Mouse (Mus musculus) layer of hippocampus, adult 2 months (tissue): Measurements from ENCODE around the gene Pex14. TPM values are rescaled to one million over a fixed set of nuclear protein-coding genes. Genes with fewer than 3 reads are reported as not detected.

Experiments used
- DNase-seq, 2 experiments: peaks; one replicate each; pipeline ENCODE4 v3.0.0; 2022; ENCODE audit warnings: low spot score in 2 of 2
- H3K27ac ChIP-seq: fragments of 200-600 bp; 2 replicates; pipeline ENCODE4 v1.8.1; 2022
- H3K4me3 ChIP-seq: fragments of 200-600 bp; 2 replicates; pipeline ENCODE4 v1.8.1; 2022; ENCODE audit warnings: mild to moderate bottlenecking
- CTCF ChIP-seq: fragments of 200-600 bp; conservative IDR thresholded peaks from 2 replicates; pipeline ENCODE4 v1.8.1; 2022; ENCODE audit warnings: antibody characterized with exemption, mild to moderate bottlenecking, moderate library complexity
- total RNA-seq, 2 experiments: library from RNA; stranded (reverse); gene quantifications; 2 replicates each; pipeline ENCODE4 v1.2.3; 2021

Gene Pex14
- total RNA-seq, 2 experiments from 2014 or later = 47.8 to 48.5 TPM

DNA sequence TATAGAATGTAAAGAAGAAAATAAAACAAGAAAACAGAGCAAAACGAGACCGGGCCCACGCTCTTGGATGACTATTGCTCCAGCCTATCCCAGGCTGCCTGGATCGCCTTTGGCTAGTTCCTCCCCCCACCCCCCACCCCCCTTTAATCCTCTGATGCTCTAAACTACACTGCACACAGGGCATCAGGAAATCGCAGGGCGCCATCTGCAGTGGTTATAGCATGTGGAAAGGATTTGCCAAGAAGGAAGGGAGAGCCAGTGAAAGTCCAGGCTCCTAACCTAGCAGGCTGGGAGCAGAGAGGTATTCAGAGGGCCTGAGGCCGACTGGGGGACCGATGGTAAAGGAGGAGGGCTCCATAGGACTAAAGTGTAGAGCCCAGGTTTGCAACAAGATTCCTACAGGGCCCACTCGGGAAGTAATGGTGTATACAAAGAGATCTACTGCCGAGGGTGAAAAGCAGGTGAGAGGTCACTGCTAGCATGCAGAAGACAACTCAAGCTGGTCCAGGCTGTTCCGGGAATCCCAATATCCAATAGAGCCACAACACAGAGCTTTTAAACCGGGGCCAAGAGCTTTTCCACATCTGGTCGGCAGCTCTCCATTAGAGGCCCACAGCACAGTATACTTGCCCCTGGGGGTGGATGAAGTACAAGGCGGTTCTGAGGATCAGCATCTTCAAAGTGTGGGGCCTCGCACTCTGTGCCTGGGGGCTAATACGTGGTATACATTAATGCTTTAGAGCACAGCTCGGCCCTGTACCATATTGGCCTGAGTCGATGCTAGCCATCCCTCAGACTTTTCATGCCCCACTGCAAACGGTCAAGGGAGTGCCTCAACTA lies 114.8 kb downstream of the Pex14 start:
- TF ChIP-seq CTCF = no peak
- DNase-seq = no peak
- Histone ChIP-seq H3K27ac (no peak overlapping the region), H3K4me3 (no peak overlapping the region)

DNA sequence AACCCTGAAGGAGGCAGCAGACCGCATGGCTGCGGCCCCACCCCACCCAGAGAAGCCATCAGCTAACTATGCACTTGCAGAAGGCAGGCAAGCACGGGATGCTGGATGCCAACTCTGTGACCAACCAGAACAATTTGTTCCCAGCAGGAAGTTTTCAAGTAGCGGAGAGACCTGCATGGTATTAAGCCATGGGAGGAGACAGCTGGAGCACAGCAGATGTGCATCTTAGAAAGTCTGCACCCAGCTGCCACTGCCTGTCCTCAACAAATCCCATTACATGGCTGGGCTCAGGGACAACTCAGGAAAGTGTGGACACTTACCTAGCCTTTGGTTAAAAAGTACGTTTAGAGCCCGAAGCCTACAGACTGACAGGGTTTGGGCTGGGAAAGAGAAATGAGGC lies 117.4 kb downstream of the Pex14 start:
- H3K4me3 ChIP-seq = no peak overlapping the region
- DNase-seq = no peak
- no peak overlapping the region for H3K27ac ChIP-seq
- TF ChIP-seq CTCF = no peak

DNA sequence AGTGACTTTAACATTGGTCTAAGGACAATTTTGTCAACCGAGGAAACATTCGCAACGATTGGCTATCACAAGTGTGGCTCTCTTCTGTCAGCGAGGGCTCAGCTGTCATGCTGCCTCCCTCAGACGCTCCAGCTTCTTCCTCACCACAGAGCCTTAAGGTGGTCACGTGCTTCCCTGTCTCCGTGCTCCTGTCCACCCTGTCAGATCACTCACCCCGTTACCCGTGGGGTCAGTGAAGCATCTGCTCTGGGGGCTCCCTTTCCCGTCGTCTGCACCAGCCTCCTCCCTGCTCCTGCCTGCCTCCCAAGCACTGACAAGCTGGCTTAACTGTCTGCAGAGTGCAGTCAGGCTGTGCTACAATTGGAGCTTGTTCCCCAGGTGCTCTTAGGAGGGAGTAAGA lies 119.8 kb downstream of the Pex14 start:
- Histone ChIP-seq H3K27ac (no peak overlapping the region), H3K4me3 (no peak overlapping the region)
- TF ChIP-seq CTCF = no peak
- DNase-seq = no peak

DNA sequence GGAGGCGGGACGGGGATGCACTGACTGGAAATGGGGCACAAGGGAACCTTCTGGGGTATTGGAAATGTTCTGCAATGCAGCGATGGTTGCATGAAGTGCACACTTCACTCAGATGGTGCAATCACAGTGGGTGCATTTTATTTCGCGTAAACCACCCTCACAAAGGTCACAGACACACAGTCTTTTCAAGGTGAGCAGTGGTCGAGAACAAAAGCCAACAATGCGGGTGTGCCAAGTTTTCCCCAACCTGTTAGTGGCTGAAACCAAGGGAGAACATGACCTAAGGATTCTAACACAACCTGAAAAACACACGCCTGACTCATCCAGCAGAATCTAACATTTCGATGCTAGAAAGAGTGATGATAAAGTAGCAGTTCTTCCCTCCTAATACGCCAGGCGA lies 120.8 kb downstream of the Pex14 start:
- no peak for DNase-seq
- no peak overlapping the region for H3K4me3 ChIP-seq
- TF ChIP-seq CTCF = no peak
- no peak overlapping the region for H3K27ac ChIP-seq

DNA sequence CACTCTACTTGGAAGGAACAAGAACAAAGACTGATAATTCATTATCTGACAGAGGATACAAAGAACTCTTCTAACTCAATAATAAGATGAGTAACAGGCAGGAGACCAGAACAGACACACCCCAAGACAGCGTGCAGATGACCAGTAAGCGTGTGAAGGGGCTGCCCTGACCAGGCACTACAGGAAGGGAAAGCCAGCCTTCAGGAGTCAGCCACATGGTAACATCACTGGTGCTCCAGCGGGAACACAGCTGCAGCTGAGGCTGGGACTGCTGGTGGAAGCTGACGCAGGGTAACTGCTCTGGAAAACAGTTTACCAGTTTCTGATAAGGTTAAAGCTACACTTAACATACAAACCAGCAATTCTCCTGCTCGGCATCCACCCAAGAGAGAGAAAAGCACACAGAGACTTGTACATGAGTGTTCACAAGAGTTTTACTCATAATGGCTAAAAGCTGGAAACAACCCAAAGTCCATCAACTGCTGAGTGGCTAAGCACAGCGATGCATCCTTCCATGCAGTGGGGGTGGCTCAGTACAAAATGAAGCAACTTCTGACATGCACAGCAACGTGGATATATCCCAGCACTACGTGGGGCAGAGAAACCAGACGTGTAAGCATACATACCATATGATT lies 121.3 kb downstream of the Pex14 start:
- no peak for DNase-seq
- no peak for TF ChIP-seq CTCF
- no peak overlapping the region for H3K27ac ChIP-seq
- no peak overlapping the region for H3K4me3 ChIP-seq

DNA sequence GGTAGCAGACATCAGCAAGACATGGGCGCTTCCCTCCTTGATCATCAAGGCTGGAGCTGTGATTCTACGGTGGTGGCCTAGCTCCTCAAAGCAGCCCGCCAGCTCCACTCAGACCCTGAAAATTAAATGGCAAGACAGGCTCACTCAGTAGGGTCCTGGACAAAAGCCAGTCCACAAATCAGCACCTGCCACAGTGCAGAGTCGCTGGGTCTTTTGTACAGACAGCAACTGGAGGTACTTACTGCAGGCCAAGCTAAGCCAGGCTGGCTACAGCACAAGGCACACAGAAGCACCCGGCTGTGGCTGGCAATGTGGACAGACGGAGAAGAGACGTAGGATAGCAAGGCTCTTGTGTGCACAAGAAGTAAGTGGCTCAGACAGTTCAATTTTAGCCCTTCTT lies 124.8 kb downstream of the Pex14 start:
- Histone ChIP-seq H3K27ac (no peak overlapping the region), H3K4me3 (no peak overlapping the region)
- TF ChIP-seq CTCF = no peak
- no peak for DNase-seq

DNA sequence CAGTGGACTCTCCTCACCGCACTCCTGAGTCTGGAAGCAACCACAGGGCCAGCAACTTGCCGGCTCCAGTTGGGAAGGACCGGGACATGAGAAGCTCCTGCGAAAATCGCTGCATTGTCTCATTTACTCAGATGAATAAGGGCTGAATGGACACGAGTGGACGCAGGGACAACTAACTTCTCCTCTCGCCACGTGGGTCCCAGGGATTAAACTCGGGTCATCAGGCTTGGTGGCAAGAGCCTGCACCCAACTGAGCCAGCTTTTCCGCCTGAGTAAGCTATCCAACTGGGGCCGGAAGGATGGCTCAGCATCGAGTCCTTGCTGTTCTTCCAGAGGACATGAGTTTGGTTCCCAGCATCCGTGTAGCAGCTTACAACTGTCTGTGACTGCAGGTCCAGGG lies 126.3 kb downstream of the Pex14 start:
- no peak for TF ChIP-seq CTCF
- Histone ChIP-seq H3K4me3 (no peak overlapping the region), H3K27ac (no peak overlapping the region)
- DNase-seq = no peak

DNA sequence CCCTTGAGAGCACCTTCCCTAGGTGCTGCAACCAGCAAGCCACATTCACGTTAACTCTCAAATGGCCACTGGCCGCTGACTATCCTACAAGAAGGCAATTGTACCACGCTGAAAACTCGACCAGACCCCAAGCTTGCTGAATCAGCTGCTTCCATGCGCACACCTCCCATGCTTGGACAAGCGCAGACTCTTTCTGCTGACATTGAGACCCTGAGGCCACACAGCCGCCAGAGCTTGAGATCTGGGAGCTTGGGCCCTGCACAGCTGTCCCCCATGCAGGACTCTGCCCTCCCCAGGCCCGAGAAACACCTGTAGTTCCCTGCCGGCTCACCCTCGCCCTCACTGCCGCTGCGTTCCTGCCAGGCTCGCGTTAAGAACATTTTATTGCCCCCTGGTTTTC lies 127.0 kb downstream of the Pex14 start:
- Histone ChIP-seq H3K4me3 (no peak overlapping the region), H3K27ac (no peak overlapping the region)
- no peak for TF ChIP-seq CTCF
- DNase-seq = no peak

DNA sequence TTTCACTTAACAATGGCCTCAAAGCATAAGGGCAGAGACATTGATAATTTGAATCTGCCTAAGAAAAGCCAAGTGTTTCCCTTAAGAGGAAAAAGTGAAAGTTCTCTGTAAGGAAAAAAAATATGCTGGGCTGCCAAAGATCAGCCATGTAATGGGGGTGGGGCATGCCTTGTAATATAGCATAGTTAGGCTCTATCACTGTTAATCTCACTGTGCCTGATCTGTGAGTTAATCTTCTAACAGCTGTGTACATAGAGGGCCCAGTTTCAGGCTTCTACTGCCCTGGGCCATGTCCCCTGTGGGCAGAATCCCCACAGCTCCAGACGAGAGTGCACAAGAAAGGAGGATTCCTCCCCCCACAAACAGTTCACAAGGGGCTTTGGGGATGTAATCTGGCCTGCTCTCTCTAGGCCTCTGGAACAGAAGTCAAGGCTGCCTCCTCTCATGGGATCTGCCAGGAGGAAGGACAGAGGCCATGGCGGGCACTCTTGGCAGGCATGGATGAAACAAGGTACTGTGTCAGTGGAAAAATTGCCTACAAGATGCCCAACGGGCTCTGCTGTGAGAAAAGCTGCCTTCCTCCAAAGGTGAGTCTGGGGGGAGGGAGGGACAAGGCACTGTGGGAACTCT lies 127.9 kb downstream of the Pex14 start:
- Histone ChIP-seq H3K27ac (no peak overlapping the region), H3K4me3 (no peak overlapping the region)
- no peak for DNase-seq
- TF ChIP-seq CTCF = no peak

DNA sequence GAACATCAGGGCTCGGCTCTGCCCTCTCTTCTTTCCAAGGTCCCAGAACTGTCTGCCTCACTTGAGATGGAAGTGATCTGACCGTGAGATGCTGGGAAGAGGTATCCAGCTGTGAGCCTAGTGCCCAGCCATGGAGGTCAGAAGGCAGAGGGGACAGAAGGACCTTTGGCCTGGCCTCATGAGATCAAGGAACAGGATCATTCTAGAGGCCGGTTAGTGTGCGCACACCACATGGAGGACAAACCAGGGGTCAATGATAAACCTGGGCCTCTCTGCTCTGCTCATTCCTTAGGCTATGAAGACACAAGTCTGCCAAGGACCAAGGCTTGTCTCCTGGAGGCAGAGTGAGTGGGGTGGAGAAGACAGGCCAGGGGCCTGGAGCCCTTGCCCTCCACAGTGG lies 128.9 kb downstream of the Pex14 start:
- DNase-seq = no peak
- Histone ChIP-seq H3K27ac (no peak overlapping the region), H3K4me3 (no peak overlapping the region)
- no peak for TF ChIP-seq CTCF

DNA sequence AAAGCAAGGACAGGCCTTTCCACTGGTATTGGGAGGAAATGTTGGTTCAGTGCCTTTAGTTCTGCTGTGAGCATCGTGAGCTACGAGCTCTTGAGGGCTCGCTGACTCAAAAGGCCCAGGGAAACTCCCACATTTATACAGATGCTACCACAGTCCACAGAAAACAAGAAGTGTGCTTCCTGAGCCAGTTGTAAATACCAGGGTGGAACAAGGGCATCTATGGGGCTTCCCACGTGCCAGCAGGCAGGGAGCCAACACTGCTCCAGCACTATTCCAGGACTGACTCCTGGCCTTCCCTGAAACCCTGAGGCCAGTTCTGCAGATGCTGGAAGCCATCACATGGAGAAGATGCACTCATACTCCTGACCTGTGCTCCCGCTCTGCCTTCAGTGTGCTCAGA lies 130.1 kb downstream of the Pex14 start:
- H3K27ac ChIP-seq = no peak overlapping the region
- no peak overlapping the region for H3K4me3 ChIP-seq
- TF ChIP-seq CTCF = no peak
- DNase-seq = no peak

DNA sequence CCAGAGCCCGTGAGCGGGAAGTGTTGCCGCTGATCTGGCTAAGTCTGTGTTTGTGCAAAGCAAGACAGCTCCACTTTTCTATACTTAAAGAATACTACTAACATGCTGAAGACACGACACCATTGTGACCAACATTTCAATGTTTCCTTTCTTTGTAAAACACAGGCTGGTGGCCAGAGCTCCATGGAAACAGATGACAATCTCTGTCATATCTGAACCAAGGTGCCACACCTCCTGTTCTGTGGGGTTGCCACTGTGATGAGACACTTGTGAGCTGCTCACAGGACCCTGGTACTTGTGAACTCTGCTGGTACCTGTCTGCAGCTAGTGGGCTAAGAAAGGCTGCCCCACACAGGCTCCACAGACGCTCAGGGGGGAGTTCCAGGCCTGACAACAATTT lies 130.8 kb downstream of the Pex14 start:
- H3K4me3 ChIP-seq = no peak overlapping the region
- no peak for DNase-seq
- no peak for TF ChIP-seq CTCF
- no peak overlapping the region for H3K27ac ChIP-seq

DNA sequence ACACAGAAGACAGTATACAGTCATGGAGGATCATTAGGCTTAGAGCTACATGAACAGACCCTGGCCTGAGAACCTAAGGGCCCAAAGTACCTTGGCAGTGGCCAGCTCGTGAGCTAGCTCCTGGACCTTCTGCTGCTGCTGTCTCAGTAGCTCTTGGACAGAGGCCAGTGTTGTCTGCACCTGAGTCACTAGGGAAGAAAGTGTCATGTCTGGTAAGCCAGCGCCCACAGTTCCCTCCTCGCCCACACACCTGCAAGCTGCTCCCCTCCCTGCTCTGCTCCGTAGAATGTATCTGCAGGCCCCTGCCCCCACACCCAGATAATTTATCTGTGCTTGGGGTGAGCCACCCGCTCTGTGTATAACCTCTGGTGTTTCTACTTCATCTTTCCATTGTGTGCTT lies 133.5 kb downstream of the Pex14 start:
- DNase-seq = no peak
- H3K4me3 ChIP-seq = no peak overlapping the region
- TF ChIP-seq CTCF = no peak
- no peak overlapping the region for H3K27ac ChIP-seq
